Mouse (Mus musculus): ENCODE measurements around the gene Slc13a2. TPM values are rescaled to one million over a fixed set of nuclear protein-coding genes. Genes with fewer than 3 reads are reported as not detected.

Slc13a2 gene
- polyA plus RNA-seq, 1 experiment from 2014 or later = not detected

GRCm38 (mm10) chr11:78358330-78359007, 63.5 kb downstream of the Slc13a2 start:
- Histone ChIP-seq H3K36me3 (no peaks in the 10 kb centered on the region), H3K4me1 (0 out of 2 replicates have a peak, but pooled peaks cover 5% of the 10 kb centered on the region), H3K27ac (no peak overlapping the region), H3K9me3 (no peaks in the 10 kb centered on the region), H3K4me2 (replicated peaks) (no peak overlapping the region), H3K9ac (no peak overlapping the region), H3K4me3 (no peak overlapping the region), H3K27me3 (replicated peaks) (0 out of 2 replicates have a peak, but pooled peaks cover 3% of the 10 kb centered on the region)
- WGBS = 12% methylated on average over 22 of the region's 22 CpGs
- ATAC-seq (ENCODE audit: low FRiP score, low read depth) = no peak

GRCm38 (mm10) chr11:78355471-78356238, 66.4 kb downstream of the Slc13a2 start:
- H3K4me1 ChIP-seq = 0 out of 2 replicates have a peak, but pooled peaks cover 5% of the 10 kb centered on the region
- H3K9me3 ChIP-seq = no peaks in the 10 kb centered on the region
- H3K4me2 ChIP-seq (replicated peaks) = no peak overlapping the region
- ATAC-seq (ENCODE audit: low FRiP score, low read depth) = no peak
- WGBS = 36% methylated on average over 4 of the region's 4 CpGs
- H3K27ac ChIP-seq = no peak overlapping the region
- H3K9ac ChIP-seq = no peak overlapping the region
- no peak overlapping the region for H3K4me3 ChIP-seq
- no peaks in the 10 kb centered on the region for H3K36me3 ChIP-seq
- 0 out of 2 replicates have a peak, but pooled peaks cover under 1% of the 10 kb centered on the region for H3K27me3 ChIP-seq (replicated peaks)

GRCm38 (mm10) chr11:78354905-78355304, 67.1 kb downstream of the Slc13a2 start:
- no peaks in the 10 kb centered on the region for H3K4me1 ChIP-seq
- H3K36me3 ChIP-seq = no peaks in the 10 kb centered on the region
- no peaks in the 10 kb centered on the region for H3K9me3 ChIP-seq
- H3K27me3 ChIP-seq (replicated peaks) = no peaks in the 10 kb centered on the region
- no peak overlapping the region for H3K27ac ChIP-seq
- no peak overlapping the region for H3K4me3 ChIP-seq
- ATAC-seq (ENCODE audit: low FRiP score, low read depth) = no peak
- H3K9ac ChIP-seq = no peak overlapping the region
- H3K4me2 ChIP-seq (replicated peaks) = no peak overlapping the region
- 90% methylated on average over 6 of the region's 6 CpGs for WGBS

GRCm38 (mm10) chr11:78353081-78353480, 68.9 kb downstream of the Slc13a2 start:
- Histone ChIP-seq H3K9ac (no peak overlapping the region), H3K4me3 (no peak overlapping the region), H3K36me3 (peaks cover 11% of the 10 kb centered on the region), H3K27ac (no peak overlapping the region), H3K4me2 (replicated peaks) (no peak overlapping the region), H3K27me3 (replicated peaks) (no peaks in the 10 kb centered on the region), H3K4me1 (no peaks in the 10 kb centered on the region), H3K9me3 (no peaks in the 10 kb centered on the region)
- WGBS = 77% methylated on average over 1 of the region's 1 CpGs
- ATAC-seq (ENCODE audit: low FRiP score, low read depth) = no peak

GRCm38 (mm10) chr11:78349441-78350358, 72.3 kb downstream of the Slc13a2 start:
- WGBS = 87% methylated on average over 4 of the region's 4 CpGs
- Histone ChIP-seq H3K36me3 (peaks cover 17% of the 10 kb centered on the region), H3K4me2 (replicated peaks) (no peak overlapping the region), H3K27me3 (replicated peaks) (no peaks in the 10 kb centered on the region), H3K9me3 (no peaks in the 10 kb centered on the region), H3K9ac (no peak overlapping the region), H3K27ac (no peak overlapping the region), H3K4me1 (peaks cover 23% of the 10 kb centered on the region), H3K4me3 (no peak overlapping the region)
- no peak for ATAC-seq (ENCODE audit: low FRiP score, low read depth)

GRCm38 (mm10) chr11:78348474-78348873, 73.5 kb downstream of the Slc13a2 start:
- Histone ChIP-seq H3K9me3 (no peaks in the 10 kb centered on the region), H3K4me3 (no peak overlapping the region), H3K4me2 (replicated peaks) (no peak overlapping the region), H3K36me3 (peaks cover 17% of the 10 kb centered on the region), H3K27me3 (replicated peaks) (no peaks in the 10 kb centered on the region), H3K4me1 (peaks cover 31% of the 10 kb centered on the region), H3K27ac (no peak overlapping the region), H3K9ac (no peak overlapping the region)
- ATAC-seq (ENCODE audit: low FRiP score, low read depth) = no peak
- whole genome bisulfite sequencing = 34% methylated on average over 7 of the region's 7 CpGs

GRCm38 (mm10) chr11:78347908-78348307, 74.1 kb downstream of the Slc13a2 start:
- no peak overlapping the region for H3K4me3 ChIP-seq
- H3K27ac ChIP-seq = no peak overlapping the region
- no peak for ATAC-seq (ENCODE audit: low FRiP score, low read depth)
- H3K9ac ChIP-seq = no peak overlapping the region
- H3K36me3 ChIP-seq = peaks cover 17% of the 10 kb centered on the region
- H3K27me3 ChIP-seq (replicated peaks) = no peaks in the 10 kb centered on the region
- WGBS = 76% methylated on average over 9 of the region's 9 CpGs
- H3K4me1 ChIP-seq = peaks cover 31% of the 10 kb centered on the region
- H3K9me3 ChIP-seq = no peaks in the 10 kb centered on the region
- H3K4me2 ChIP-seq (replicated peaks) = no peak overlapping the region

Other genes starting within 250 kb of the Slc13a2 start
- 10.2 and 11.1 TPM in 2 replicates for gene Nek8, start 245.5 kb downstream of the Slc13a2 start, polyA plus RNA-seq (2016; fragmentation: Nextera tagmentation; extraction: Ambion mirVana)
- 8.2 and 10.5 TPM in 2 replicates for gene Tlcd1, start 245.5 kb downstream of the Slc13a2 start, polyA plus RNA-seq (2016; fragmentation: Nextera tagmentation; extraction: Ambion mirVana)
- gene Rpl23a, start 238.6 kb downstream of the Slc13a2 start, polyA plus RNA-seq (2016; fragmentation: Nextera tagmentation; extraction: Ambion mirVana) = 895 and 982 TPM in 2 replicates
- 71.0 and 76.5 TPM in 2 replicates for gene Rab34, start 233.8 kb downstream of the Slc13a2 start, polyA plus RNA-seq (2016; fragmentation: Nextera tagmentation; extraction: Ambion mirVana)
- gene Proca1, start 228.8 kb downstream of the Slc13a2 start, polyA plus RNA-seq (2016; fragmentation: Nextera tagmentation; extraction: Ambion mirVana) = 2.5 and 2.9 TPM in 2 replicates
- gene Sdf2, start 176.5 kb downstream of the Slc13a2 start, polyA plus RNA-seq (2016; fragmentation: Nextera tagmentation; extraction: Ambion mirVana) = 59.8 and 60.8 TPM in 2 replicates
- gene Supt6, start 176.2 kb downstream of the Slc13a2 start, polyA plus RNA-seq (2016; fragmentation: Nextera tagmentation; extraction: Ambion mirVana) = 34.0 and 40.5 TPM in 2 replicates
- 64.9 and 72.4 TPM in 2 replicates for gene 2610507B11Rik, start 160.5 kb downstream of the Slc13a2 start, polyA plus RNA-seq (2016; fragmentation: Nextera tagmentation; extraction: Ambion mirVana)
- gene BC030499, start 131.4 kb downstream of the Slc13a2 start, polyA plus RNA-seq (2016; fragmentation: Nextera tagmentation; extraction: Ambion mirVana) = 0.20 and 0.52 TPM in 2 replicates
- gene Spag5, start 120.7 kb downstream of the Slc13a2 start, polyA plus RNA-seq (2016; fragmentation: Nextera tagmentation; extraction: Ambion mirVana) = 33.6 and 34.2 TPM in 2 replicates
- 16.8 and 17.2 TPM in 2 replicates for gene Aldoc, start 99.2 kb downstream of the Slc13a2 start, polyA plus RNA-seq (2016; fragmentation: Nextera tagmentation; extraction: Ambion mirVana)
- gene Pigs, start 93.8 kb downstream of the Slc13a2 start, polyA plus RNA-seq (2016; fragmentation: Nextera tagmentation; extraction: Ambion mirVana) = 66.4 and 73.6 TPM in 2 replicates
- gene Unc119, start 78.7 kb downstream of the Slc13a2 start, polyA plus RNA-seq (2016; fragmentation: Nextera tagmentation; extraction: Ambion mirVana) = 80.8 and 89.3 TPM in 2 replicates
- gene Foxn1, start 35.7 kb downstream of the Slc13a2 start, polyA plus RNA-seq (2016; fragmentation: Nextera tagmentation; extraction: Ambion mirVana) = not detected in 2 replicates
- gene Slc46a1, start 43.5 kb upstream of the Slc13a2 start, polyA plus RNA-seq (2016; fragmentation: Nextera tagmentation; extraction: Ambion mirVana) = 17.5 and 17.6 TPM in 2 replicates
- gene Sarm1, start 75.5 kb upstream of the Slc13a2 start, polyA plus RNA-seq (2016; fragmentation: Nextera tagmentation; extraction: Ambion mirVana) = 35.0 and 37.0 TPM in 2 replicates
- gene Vtn, start 76.9 kb upstream of the Slc13a2 start, polyA plus RNA-seq (2016; fragmentation: Nextera tagmentation; extraction: Ambion mirVana) = 109 and 116 TPM in 2 replicates
- gene Sebox, start 81.2 kb upstream of the Slc13a2 start, polyA plus RNA-seq (2016; fragmentation: Nextera tagmentation; extraction: Ambion mirVana) = not detected in 2 replicates
- 88.4 and 93.1 TPM in 2 replicates for gene Tmem199, start 90.0 kb upstream of the Slc13a2 start, polyA plus RNA-seq (2016; fragmentation: Nextera tagmentation; extraction: Ambion mirVana)
- 184 and 186 TPM in 2 replicates for gene Poldip2, start 90.0 kb upstream of the Slc13a2 start, polyA plus RNA-seq (2016; fragmentation: Nextera tagmentation; extraction: Ambion mirVana)
- 53.5 and 58.0 TPM in 2 replicates for gene Tnfaip1, start 114.1 kb upstream of the Slc13a2 start, polyA plus RNA-seq (2016; fragmentation: Nextera tagmentation; extraction: Ambion mirVana)
- gene Ift20, start 114.1 kb upstream of the Slc13a2 start, polyA plus RNA-seq (2016; fragmentation: Nextera tagmentation; extraction: Ambion mirVana) = 102 and 110 TPM in 2 replicates
- 39.5 and 40.7 TPM in 2 replicates for gene Tmem97, start 128.6 kb upstream of the Slc13a2 start, polyA plus RNA-seq (2016; fragmentation: Nextera tagmentation; extraction: Ambion mirVana)